Mouse (Mus musculus) neural tube, embryonic 15.5 days (tissue): Measurements from ENCODE around the gene Gm10392. TPM values are rescaled to one million over a fixed set of nuclear protein-coding genes. Genes with fewer than 3 reads are reported as not detected.

Experiments
- ATAC-seq: fragments of 200-750 bp; cut with Nextera tagmentation; 2 replicates; pipeline ENCODE4 v1.8.0; 2017; ENCODE audit warnings: mild to moderate bottlenecking, moderate TSS enrichment, moderate library complexity; ENCODE audit not compliant: low FRiP score
- H3K27ac ChIP-seq: fragments of 300-500 bp; sonication (generic); replicated peaks from 2 replicates; pipeline ENCODE4 v1.5.1; 2015; ENCODE audit warnings: mild to moderate bottlenecking, inconsistent platforms
- H3K27me3 ChIP-seq: fragments of 300-500 bp; sonication (generic); replicated peaks from 2 replicates; pipeline ENCODE4 v1.6.1; 2015; ENCODE audit warnings: inconsistent platforms
- H3K36me3 ChIP-seq: fragments of 300-500 bp; sonication (generic); 2 replicates; pipeline ENCODE4 v1.6.1; 2015; ENCODE audit warnings: inconsistent platforms
- H3K4me1 ChIP-seq: fragments of 300-500 bp; sonication (generic); 2 replicates; pipeline ENCODE4 v1.6.1; 2015; ENCODE audit warnings: inconsistent platforms
- H3K4me2 ChIP-seq: fragments of 300-500 bp; sonication (generic); 2 replicates; pipeline ENCODE4 v1.6.1; 2015; ENCODE audit warnings: inconsistent platforms, mild to moderate bottlenecking, moderate library complexity
- H3K4me3 ChIP-seq: fragments of 300-500 bp; sonication (generic); replicated peaks from 2 replicates; pipeline ENCODE4 v1.5.1; 2015; ENCODE audit warnings: mild to moderate bottlenecking, inconsistent platforms
- H3K9ac ChIP-seq: fragments of 300-500 bp; sonication (generic); replicated peaks from 2 replicates; pipeline ENCODE4 v1.6.1; 2015; ENCODE audit warnings: mild to moderate bottlenecking, inconsistent platforms
- H3K9me3 ChIP-seq: fragments of 300-500 bp; sonication (generic); replicated peaks from 2 replicates; pipeline ENCODE4 v1.6.1; 2016; ENCODE audit warnings: inconsistent platforms
- WGBS: fragments of 180-500 bp; shearing (Covaris S2); methylation state at CpG from one replicate; pipeline ENCODE4 v1.1.7; 2015; ENCODE audit warnings: mixed read lengths; 5-methylcytosine and 5-hydroxymethylcytosine counted together
- polyA plus RNA-seq: library from polyadenylated mRNA; unstranded; fragments of >200 nt; fragmentation: Nextera tagmentation; extraction: Ambion mirVana; gene quantifications from 2 replicates; pipeline ENCODE4 v1.2.1, GENCODE M21; 2015

Gm10392 gene
- polyA plus RNA-seq, 1 experiment from 2014 or later, result 0.15 TPM

GRCm38 (mm10) chr11:77505291-77505980, 13.6 kb downstream of the Gm10392 start:
- ATAC-seq, result no peak
- peaks cover 18% of the 10 kb centered on the region for H3K4me1 ChIP-seq
- no peaks in the 10 kb centered on the region for H3K9me3 ChIP-seq
- H3K27me3 ChIP-seq, result no peaks in the 10 kb centered on the region
- H3K4me2 ChIP-seq, result no peak overlapping the region
- peaks cover 63% of the 10 kb centered on the region for H3K36me3 ChIP-seq
- WGBS, result 92% methylated on average over 22 of the region's 22 CpGs
- no peak overlapping the region for H3K9ac ChIP-seq
- H3K27ac ChIP-seq, result no peak overlapping the region
- no peak overlapping the region for H3K4me3 ChIP-seq

- Histone ChIP-seq H3K27ac (no peak overlapping the region), H3K4me1 (peaks cover 23% of the 10 kb centered on the region), H3K9ac (no peak overlapping the region), H3K9me3 (no peaks in the 10 kb centered on the region), H3K27me3 (no peaks in the 10 kb centered on the region), H3K4me2 (no peak overlapping the region), H3K4me3 (no peak overlapping the region), H3K36me3 (peaks cover 73% of the 10 kb centered on the region)
- 95% methylated on average over 19 of the region's 19 CpGs for WGBS
- ATAC-seq, result no peak
Measured at GRCm38 (mm10) chr11:77504377-77504776, 14.6 kb downstream of the Gm10392 start.

- no peaks in the 10 kb centered on the region for H3K27me3 ChIP-seq
- peaks cover 26% of the 10 kb centered on the region for H3K4me1 ChIP-seq
- no peak for ATAC-seq
- no peaks in the 10 kb centered on the region for H3K9me3 ChIP-seq
- H3K4me3 ChIP-seq, result no peak overlapping the region
- H3K4me2 ChIP-seq, result no peak overlapping the region
- peaks cover 76% of the 10 kb centered on the region for H3K36me3 ChIP-seq
- no peak overlapping the region for H3K27ac ChIP-seq
- WGBS, result 49% methylated on average over 3 of the region's 3 CpGs
- no peak overlapping the region for H3K9ac ChIP-seq
Measured at GRCm38 (mm10) chr11:77503511-77503910, 15.5 kb downstream of the Gm10392 start.

- 86% methylated on average over 6 of the region's 6 CpGs for WGBS
- Histone ChIP-seq H3K4me1 (peaks cover 28% of the 10 kb centered on the region), H3K36me3 (peaks cover 76% of the 10 kb centered on the region)
Measured at GRCm38 (mm10) chr11:77502481-77502880, 16.5 kb downstream of the Gm10392 start.

GRCm38 (mm10) chr11:77501971-77502370, 17.0 kb downstream of the Gm10392 start:
- no peak for ATAC-seq
- H3K36me3 ChIP-seq, result peaks cover 70% of the 10 kb centered on the region
- 97% methylated on average over 4 of the region's 4 CpGs for WGBS

More at GRCm38 (mm10) chr11:77502481-77502880, 16.5 kb downstream of the Gm10392 start:
- Histone ChIP-seq H3K4me2 (no peak overlapping the region), H3K27me3 (no peaks in the 10 kb centered on the region), H3K4me3 (no peak overlapping the region), H3K27ac (no peak overlapping the region), H3K9ac (no peak overlapping the region), H3K9me3 (no peaks in the 10 kb centered on the region)
- no peak for ATAC-seq

GRCm38 (mm10) chr11:77501392-77501791, 17.6 kb downstream of the Gm10392 start:
- no peak for ATAC-seq
- whole genome bisulfite sequencing, result 24% methylated on average over 5 of the region's 5 CpGs
- no peak overlapping the region for H3K4me2 ChIP-seq
- no peaks in the 10 kb centered on the region for H3K9me3 ChIP-seq
- H3K4me1 ChIP-seq, result peaks cover 33% of the 10 kb centered on the region
- no peaks in the 10 kb centered on the region for H3K27me3 ChIP-seq
- H3K36me3 ChIP-seq, result peaks cover 65% of the 10 kb centered on the region
- no peak overlapping the region for H3K9ac ChIP-seq
- no peak overlapping the region for H3K27ac ChIP-seq
- no peak overlapping the region for H3K4me3 ChIP-seq

More at GRCm38 (mm10) chr11:77501971-77502370, 17.0 kb downstream of the Gm10392 start:
- H3K9me3 ChIP-seq, result no peaks in the 10 kb centered on the region
- H3K4me3 ChIP-seq, result no peak overlapping the region
- no peak overlapping the region for H3K4me2 ChIP-seq
- no peak overlapping the region for H3K27ac ChIP-seq
- H3K9ac ChIP-seq, result no peak overlapping the region
- peaks cover 33% of the 10 kb centered on the region for H3K4me1 ChIP-seq
- H3K27me3 ChIP-seq, result no peaks in the 10 kb centered on the region

GRCm38 (mm10) chr11:77500361-77501325, 18.4 kb downstream of the Gm10392 start:
- H3K4me1 ChIP-seq, result peaks cover 41% of the 10 kb centered on the region
- no peak overlapping the region for H3K4me2 ChIP-seq
- H3K9ac ChIP-seq, result no peak overlapping the region
- no peaks in the 10 kb centered on the region for H3K9me3 ChIP-seq
- H3K4me3 ChIP-seq, result no peak overlapping the region
- no peaks in the 10 kb centered on the region for H3K27me3 ChIP-seq
- 73% methylated on average over 17 of the region's 17 CpGs for WGBS
- peaks cover 57% of the 10 kb centered on the region for H3K36me3 ChIP-seq
- no peak for ATAC-seq
- H3K27ac ChIP-seq, result no peak overlapping the region

GRCm38 (mm10) chr11:77499354-77499753, 19.6 kb downstream of the Gm10392 start:
- no peak overlapping the region for H3K4me3 ChIP-seq
- no peak overlapping the region for H3K4me2 ChIP-seq
- ATAC-seq, result no peak
- no peaks in the 10 kb centered on the region for H3K9me3 ChIP-seq
- peaks cover 54% of the 10 kb centered on the region for H3K4me1 ChIP-seq
- H3K36me3 ChIP-seq, result peaks cover 44% of the 10 kb centered on the region
- WGBS, result 91% methylated on average over 7 of the region's 7 CpGs
- no peaks in the 10 kb centered on the region for H3K27me3 ChIP-seq
- no peak overlapping the region for H3K27ac ChIP-seq
- no peak overlapping the region for H3K9ac ChIP-seq

GRCm38 (mm10) chr11:77498261-77499139, 20.5 kb downstream of the Gm10392 start:
- H3K4me3 ChIP-seq, result no peak overlapping the region
- H3K27me3 ChIP-seq, result no peaks in the 10 kb centered on the region
- H3K27ac ChIP-seq, result peak overlapping the region; percentile 37; the same call in 1 of the 2 replicates
- no peaks in the 10 kb centered on the region for H3K9me3 ChIP-seq
- peaks cover 36% of the 10 kb centered on the region for H3K36me3 ChIP-seq
- no peak overlapping the region for H3K4me2 ChIP-seq
- no peak overlapping the region for H3K9ac ChIP-seq
- peaks cover 58% of the 10 kb centered on the region for H3K4me1 ChIP-seq
- no peak for ATAC-seq
- WGBS, result 77% methylated on average over 12 of the region's 12 CpGs

- WGBS, result 36% methylated on average over 4 of the region's 4 CpGs
- Histone ChIP-seq H3K9me3 (no peaks in the 10 kb centered on the region), H3K27ac (peak overlapping the region; percentile 58), H3K27me3 (no peaks in the 10 kb centered on the region), H3K9ac (no peak overlapping the region), H3K4me2 (no peak overlapping the region), H3K4me1 (peaks cover 59% of the 10 kb centered on the region), H3K4me3 (no peak overlapping the region), H3K36me3 (peaks cover 29% of the 10 kb centered on the region)
- no peak for ATAC-seq
Measured at GRCm38 (mm10) chr11:77497851-77498250, 21.1 kb downstream of the Gm10392 start.

- H3K36me3 ChIP-seq, result peaks cover 26% of the 10 kb centered on the region
- no peak for ATAC-seq
- H3K4me1 ChIP-seq, result peaks cover 64% of the 10 kb centered on the region
- H3K27me3 ChIP-seq, result no peaks in the 10 kb centered on the region
- no peak overlapping the region for H3K4me2 ChIP-seq
- 25% methylated on average over 6 of the region's 6 CpGs for WGBS
- no peaks in the 10 kb centered on the region for H3K9me3 ChIP-seq
- no peak overlapping the region for H3K9ac ChIP-seq
- no peak overlapping the region for H3K4me3 ChIP-seq
- H3K27ac ChIP-seq, result peak overlapping the region; percentile 58; the same call in 1 of the 2 replicates
Measured at GRCm38 (mm10) chr11:77497341-77497756, 21.6 kb downstream of the Gm10392 start.
